Mouse (Mus musculus): ENCODE data around the gene Podxl2. TPM values are rescaled to one million over a fixed set of nuclear protein-coding genes. Genes with fewer than 3 reads are reported as not detected.

Gene Podxl2
- total and polyA plus RNA-seq, 2 experiments from 2014 or later, result 60.8 to 90.9 TPM

DNA sequence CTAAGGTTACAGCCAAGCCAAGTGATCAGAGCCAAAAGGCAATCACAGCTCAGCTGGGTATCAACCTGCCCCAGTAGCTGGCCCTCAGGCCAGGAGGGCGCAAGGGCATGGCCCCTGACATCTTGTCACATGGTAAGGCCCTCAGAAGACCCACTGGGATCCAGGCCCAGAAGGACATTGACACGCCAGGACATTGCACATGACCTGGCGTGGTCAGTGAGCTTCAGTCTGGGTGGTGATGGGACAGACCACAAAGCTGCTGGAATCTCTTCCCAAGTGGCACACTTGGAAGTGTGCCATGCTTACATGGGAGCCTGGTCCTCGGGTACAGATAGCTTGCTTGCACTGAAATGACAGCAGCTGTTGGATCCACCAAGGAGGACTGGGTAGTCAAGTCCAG is 38.2 kb upstream of the Podxl2 start:
- no peak for TF ChIP-seq CTCF (IDR thresholded peaks at IDR 0.05; ENCODE audit: low read depth)
- TF ChIP-seq EP300 (IDR thresholded peaks at IDR 0.05; ENCODE audit: low read depth), result peak; percentile 74
- Histone ChIP-seq H3K4me1 (ENCODE audit: control insufficient read depth, insufficient read depth) (peaks cover 24% of the 10 kb centered on the region), H3K4me3 (ENCODE audit: low read depth, low read length) (no peak overlapping the region), H3K36me3 (replicated peaks; ENCODE audit: control insufficient read depth, insufficient read depth, low read length) (peaks cover 33% of the 10 kb centered on the region), H3K9me3 (replicated peaks; ENCODE audit: control insufficient read depth, low read length) (no peaks in the 10 kb centered on the region), H3K27me3 (ENCODE audit: control insufficient read depth, insufficient read depth, low read length) (no peaks in the 10 kb centered on the region), H3K27ac (ENCODE audit: low read depth) (peak overlapping the region; percentile 76), H3K4me2 (ENCODE audit: low read depth, low read length) (no peak overlapping the region), H3K9ac (replicated peaks; ENCODE audit: low read depth, low read length) (no peak overlapping the region)
- ATAC-seq (ENCODE audit: insufficient read depth, low read depth), result peak; percentile 54
- DNase-seq (ENCODE audit: low spot score), result no peak
- WGBS, result 48% methylated on average over 4 of the region's 4 CpGs

- ATAC-seq (ENCODE audit: insufficient read depth, low read depth), result no peak
- Histone ChIP-seq H3K36me3 (replicated peaks; ENCODE audit: control insufficient read depth, insufficient read depth, low read length) (peaks cover 42% of the 10 kb centered on the region), H3K4me3 (ENCODE audit: low read depth, low read length) (no peak overlapping the region), H3K27me3 (ENCODE audit: control insufficient read depth, insufficient read depth, low read length) (no peaks in the 10 kb centered on the region), H3K9me3 (replicated peaks; ENCODE audit: control insufficient read depth, low read length) (no peaks in the 10 kb centered on the region), H3K27ac (ENCODE audit: low read depth) (no peak overlapping the region), H3K9ac (replicated peaks; ENCODE audit: low read depth, low read length) (no peak overlapping the region), H3K4me2 (ENCODE audit: low read depth, low read length) (no peak overlapping the region), H3K4me1 (ENCODE audit: control insufficient read depth, insufficient read depth) (peaks cover 28% of the 10 kb centered on the region)
- DNase-seq (ENCODE audit: low spot score), result no peak
- WGBS, result 81% methylated on average over 6 of the region's 6 CpGs
- TF ChIP-seq EP300 (IDR thresholded peaks at IDR 0.05; ENCODE audit: low read depth), result no peak
- no peak for TF ChIP-seq CTCF (IDR thresholded peaks at IDR 0.05; ENCODE audit: low read depth)
Measured at GRCm38 (mm10) chr6:88909151-88909550, 34.3 kb upstream of the Podxl2 start.

DNA sequence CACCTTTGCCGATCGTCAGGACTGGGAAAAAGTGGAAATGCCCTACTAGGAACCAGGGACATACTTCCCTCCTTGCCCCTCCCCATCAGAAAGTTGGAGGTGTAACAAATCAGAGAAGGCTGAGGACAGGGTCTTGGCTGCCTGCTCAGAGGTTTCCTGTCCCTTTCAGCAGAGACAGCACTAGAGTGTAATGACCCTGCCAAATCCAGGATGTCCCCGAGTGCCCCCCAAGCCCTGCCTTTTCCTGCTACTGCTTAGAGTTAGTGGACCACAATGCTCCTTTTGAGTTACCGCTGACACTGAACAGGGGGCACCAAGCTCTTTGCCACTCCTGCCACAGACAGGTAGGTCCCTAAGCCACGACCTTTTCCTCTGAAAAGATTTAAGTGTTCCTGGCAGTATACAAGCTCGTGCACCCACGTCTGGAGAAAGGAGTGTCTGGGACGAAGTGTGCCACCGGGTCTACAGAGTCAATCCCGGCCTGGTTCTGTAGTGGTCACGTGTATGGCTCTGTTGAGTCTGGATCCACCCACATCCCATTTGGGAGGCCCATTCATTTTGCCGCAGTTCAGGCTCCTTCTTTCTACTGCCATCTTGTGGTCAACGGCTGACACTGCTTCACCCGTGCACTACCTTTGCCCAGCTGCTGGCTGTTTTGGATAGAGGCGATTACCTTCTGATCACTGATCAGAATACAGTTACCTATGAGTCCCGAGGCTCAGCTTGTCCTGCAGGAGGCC is 31.7 kb upstream of the Podxl2 start:
- whole genome bisulfite sequencing, result 17% methylated on average over 16 of the region's 16 CpGs
- peak; percentile 21; the same call in 1 of the 2 replicates for ATAC-seq (ENCODE audit: insufficient read depth, low read depth)

GRCm38 (mm10) chr6:88905042-88905441 is 30.2 kb upstream of the Podxl2 start:
- Histone ChIP-seq H3K36me3 (replicated peaks; ENCODE audit: control insufficient read depth, insufficient read depth, low read length) (peaks cover 23% of the 10 kb centered on the region), H3K4me2 (ENCODE audit: low read depth, low read length) (no peak overlapping the region), H3K4me1 (ENCODE audit: control insufficient read depth, insufficient read depth) (peaks cover 39% of the 10 kb centered on the region), H3K27ac (ENCODE audit: low read depth) (peak overlapping the region; percentile 41), H3K9ac (replicated peaks; ENCODE audit: low read depth, low read length) (no peak overlapping the region), H3K4me3 (ENCODE audit: low read depth, low read length) (no peak overlapping the region), H3K9me3 (replicated peaks; ENCODE audit: control insufficient read depth, low read length) (no peaks in the 10 kb centered on the region), H3K27me3 (ENCODE audit: control insufficient read depth, insufficient read depth, low read length) (no peaks in the 10 kb centered on the region)
- DNase-seq (ENCODE audit: low spot score), result no peak
- TF ChIP-seq EP300 (IDR thresholded peaks at IDR 0.05; ENCODE audit: low read depth), result no peak
- ATAC-seq (ENCODE audit: insufficient read depth, low read depth), result no peak
- WGBS, result 91% methylated on average over 7 of the region's 7 CpGs

More for the DNA sequence above, 31.7 kb upstream of the Podxl2 start:
- no peak overlapping the region for H3K9ac ChIP-seq (replicated peaks; ENCODE audit: low read depth, low read length)
- H3K9me3 ChIP-seq (replicated peaks; ENCODE audit: control insufficient read depth, low read length), result no peaks in the 10 kb centered on the region
- H3K4me3 ChIP-seq (ENCODE audit: low read depth, low read length), result no peak overlapping the region
- H3K4me2 ChIP-seq (ENCODE audit: low read depth, low read length), result 0 out of 2 replicates have a peak overlapping the region, but pooled peaks have one; percentile 3
- peak; percentile 91 for TF ChIP-seq CTCF (IDR thresholded peaks at IDR 0.05; ENCODE audit: low read depth)
- TF ChIP-seq EP300 (IDR thresholded peaks at IDR 0.05; ENCODE audit: low read depth), result no peak
- DNase-seq (ENCODE audit: low spot score), result peak; percentile 88
- H3K27ac ChIP-seq (ENCODE audit: low read depth), result no peak overlapping the region
- H3K36me3 ChIP-seq (replicated peaks; ENCODE audit: control insufficient read depth, insufficient read depth, low read length), result peaks cover 37% of the 10 kb centered on the region
- H3K4me1 ChIP-seq (ENCODE audit: control insufficient read depth, insufficient read depth), result peaks cover 34% of the 10 kb centered on the region
- no peaks in the 10 kb centered on the region for H3K27me3 ChIP-seq (ENCODE audit: control insufficient read depth, insufficient read depth, low read length)

GRCm38 (mm10) chr6:88904456-88904974 is 29.7 kb upstream of the Podxl2 start:
- TF ChIP-seq EP300 (IDR thresholded peaks at IDR 0.05; ENCODE audit: low read depth) (no peak), CTCF (IDR thresholded peaks at IDR 0.05; ENCODE audit: low read depth) (no peak)
- WGBS, result 69% methylated on average over 4 of the region's 4 CpGs
- Histone ChIP-seq H3K4me3 (ENCODE audit: low read depth, low read length) (no peak overlapping the region), H3K9me3 (replicated peaks; ENCODE audit: control insufficient read depth, low read length) (no peaks in the 10 kb centered on the region), H3K4me1 (ENCODE audit: control insufficient read depth, insufficient read depth) (peaks cover 39% of the 10 kb centered on the region), H3K9ac (replicated peaks; ENCODE audit: low read depth, low read length) (no peak overlapping the region), H3K4me2 (ENCODE audit: low read depth, low read length) (no peak overlapping the region), H3K36me3 (replicated peaks; ENCODE audit: control insufficient read depth, insufficient read depth, low read length) (peaks cover 18% of the 10 kb centered on the region; the same call in 1 of the 2 replicates), H3K27ac (ENCODE audit: low read depth) (peak overlapping the region; percentile 41), H3K27me3 (ENCODE audit: control insufficient read depth, insufficient read depth, low read length) (no peaks in the 10 kb centered on the region)
- ATAC-seq (ENCODE audit: insufficient read depth, low read depth) (no peak), DNase-seq (ENCODE audit: low spot score) (no peak)
